Mouse (Mus musculus): ENCODE data around the gene Slc22a4.

DNA sequence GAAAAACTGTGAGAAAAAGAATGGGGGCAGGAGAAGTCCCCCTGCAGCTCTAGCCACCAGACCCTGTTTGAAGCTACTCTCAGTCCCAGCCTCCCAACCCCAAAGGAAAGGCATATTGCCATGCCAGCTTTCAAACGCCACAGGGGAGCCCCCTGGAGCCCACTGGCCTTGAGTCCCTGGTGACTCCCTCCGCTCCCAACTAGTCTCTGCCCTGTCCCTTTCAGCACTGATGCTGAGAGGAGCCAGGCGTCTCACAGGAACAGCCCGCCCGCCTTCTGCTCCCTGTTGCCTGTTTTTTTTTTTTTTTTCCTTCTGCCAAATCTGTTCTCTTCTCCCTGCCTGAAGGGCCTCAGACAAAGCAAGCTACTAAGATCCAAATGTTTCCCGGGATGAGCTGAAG is 30.8 kb upstream of the Slc22a4 start:
- TF ChIP-seq POLR2A (IDR thresholded peaks at IDR 0.05; ENCODE audit: extremely low read depth, insufficient read depth, low read length), result no peak
- TF ChIP-seq CTCF (IDR thresholded peaks at IDR 0.05; ENCODE audit: low read depth, low read length), result no peak

Data from liver, adult 2 months (tissue).